46 mouse cellular contexts compared by ENCODE assay signal in the genomic region with DNA sequence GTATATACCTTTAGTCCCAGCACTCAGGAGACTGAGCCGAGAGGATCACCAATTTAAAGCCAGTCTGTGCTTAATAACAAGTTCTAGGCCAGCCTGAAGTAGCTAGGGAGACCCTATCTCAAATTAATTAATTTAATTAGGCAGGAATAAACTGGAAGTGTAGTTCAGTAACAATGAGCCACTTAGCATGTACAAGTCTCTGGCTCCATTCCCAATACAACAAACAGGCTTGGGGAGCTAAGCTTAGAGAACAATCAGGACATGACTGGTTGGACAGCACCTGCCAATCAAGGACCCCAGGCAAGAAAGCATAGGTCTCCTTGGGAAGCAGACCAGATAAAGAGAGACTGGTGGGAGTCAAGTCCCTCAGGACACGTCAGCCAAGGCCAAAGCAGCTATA. TPM values are rescaled to one million over a fixed set of nuclear protein-coding genes. Genes with fewer than 3 reads are reported as not detected.
"Had no signal": no experiment of that assay in that cellular context is flagged by ENCODE, and none has a peak within 500 bp of the region (broad histone marks: within the 10 kb centered on the region; RNA-seq: fewer than 3 reads in every experiment).

No protein-coding gene starts in this region.

- H3K36me3 ChIP-seq: limb, embryonic 10.5 days; limb, embryonic 12.5 days; limb, embryonic 13.5 days; limb, embryonic 15.5 days; liver, embryonic 12.5 days; liver, embryonic 13.5 days; liver, embryonic 15.5 days; lung, embryonic 15.5 days; midbrain, embryonic 10.5 days; midbrain, embryonic 12.5 days; midbrain, embryonic 13.5 days; midbrain, embryonic 15.5 days had no signal

- H3K4me1 ChIP-seq: limb, embryonic 12.5 days; limb, embryonic 13.5 days; limb, embryonic 15.5 days; midbrain, embryonic 13.5 days; midbrain, embryonic 15.5 days had no signal

- H3K4me2 ChIP-seq: limb, embryonic 12.5 days; limb, embryonic 13.5 days; limb, embryonic 15.5 days; liver, embryonic 11.5 days; liver, embryonic 12.5 days; liver, embryonic 13.5 days; liver, embryonic 15.5 days; lung, embryonic 14.5 days; lung, embryonic 15.5 days; midbrain, embryonic 11.5 days; midbrain, embryonic 12.5 days; midbrain, embryonic 13.5 days; midbrain, embryonic 15.5 days had no signal

- ATAC-seq: liver, embryonic 12.5 days; liver, postnatal 0 days; lung, postnatal 0 days; midbrain, embryonic 13.5 days; midbrain, embryonic 15.5 days; midbrain, embryonic 16.5 days had no signal

- H3K9ac ChIP-seq: limb, embryonic 12.5 days; limb, embryonic 13.5 days; limb, embryonic 15.5 days; liver, embryonic 12.5 days; liver, embryonic 13.5 days; liver, embryonic 14.5 days; liver, embryonic 15.5 days; liver, postnatal 0 days; lung, embryonic 14.5 days; lung, embryonic 15.5 days; midbrain, embryonic 12.5 days; midbrain, embryonic 13.5 days; midbrain, embryonic 15.5 days had no signal

- DNase-seq: left cerebral cortex, postnatal 4 days; liver; liver, embryonic 13.5 days; liver, postnatal 0 days; lung, adult 18-20 months; lung, adult 2 months; lung, embryonic 14.5 days; lung, postnatal 10 days; lung, postnatal 14 days; lung, postnatal 36 days; lung, postnatal 4 days; midbrain, embryonic 14.5 days had no signal

- H3K27ac ChIP-seq: limb, embryonic 10.5 days; limb, embryonic 12.5 days; limb, embryonic 13.5 days; limb, embryonic 15.5 days; liver, embryonic 12.5 days; liver, embryonic 13.5 days; liver, embryonic 14.5 days; liver, embryonic 15.5 days; lung, embryonic 15.5 days; macrophage; midbrain, embryonic 10.5 days; midbrain, embryonic 12.5 days; midbrain, embryonic 13.5 days; midbrain, embryonic 15.5 days had no signal

- H3K4me3 ChIP-seq: limb, embryonic 10.5 days; limb, embryonic 12.5 days; limb, embryonic 13.5 days; limb, embryonic 15.5 days; liver, embryonic 12.5 days; liver, embryonic 13.5 days; liver, embryonic 15.5 days; lung, embryonic 15.5 days; megakaryocyte, embryonic 14.5 days; midbrain, embryonic 10.5 days; midbrain, embryonic 12.5 days; midbrain, embryonic 13.5 days; midbrain, embryonic 15.5 days; myocyte had no signal

- H3K9me3 ChIP-seq: limb, embryonic 10.5 days; limb, embryonic 12.5 days; limb, embryonic 13.5 days; limb, embryonic 15.5 days; liver, embryonic 12.5 days; liver, embryonic 13.5 days; liver, embryonic 15.5 days; lung, embryonic 15.5 days; megakaryocyte, embryonic 14.5 days; midbrain, embryonic 10.5 days; midbrain, embryonic 12.5 days; midbrain, embryonic 15.5 days had no signal

- H3K27me3 ChIP-seq: limb, embryonic 12.5 days; limb, embryonic 13.5 days; limb, embryonic 15.5 days; liver, embryonic 13.5 days; liver, embryonic 15.5 days; lung, embryonic 15.5 days; midbrain, embryonic 12.5 days; midbrain, embryonic 13.5 days; midbrain, embryonic 15.5 days had no signal

RNA-seq across cellular contexts. Expression of a gene that starts 6.9 kb away (rescaled TPM):
- total RNA-seq: left cerebral cortex, postnatal 10 days; left cerebral cortex, postnatal 14 days; left cerebral cortex, postnatal 25 days; left cerebral cortex, postnatal 36 days; left cerebral cortex, postnatal 4 days; liver, adult 2 months; megakaryocyte progenitor cell, adult 5-6 weeks; megakaryocyte, adult 5-6 weeks; megakaryocyte-erythroid progenitor cell, adult 5-6 weeks; midbrain, postnatal 0 days; monocyte, adult 5-6 weeks had no signal
- polyA plus RNA-seq: limb, embryonic 10.5 days; limb, embryonic 11.5 days; limb, embryonic 12.5 days; limb, embryonic 13.5 days; limb, embryonic 14.5 days; limb, embryonic 15.5 days; liver, adult 2 months; liver, embryonic 11.5 days; liver, embryonic 12.5 days; liver, embryonic 13.5 days; liver, embryonic 14.5 days; liver, embryonic 15.5 days; liver, embryonic 16.5 days; liver, postnatal 0 days; lung, adult 2 months; lung, embryonic 14.5 days; lung, embryonic 15.5 days; lung, embryonic 16.5 days; lung, postnatal 0 days; macrophage; midbrain, embryonic 10.5 days; midbrain, embryonic 11.5 days; midbrain, embryonic 12.5 days; midbrain, embryonic 13.5 days; midbrain, embryonic 14.5 days; midbrain, embryonic 15.5 days; midbrain, embryonic 16.5 days; midbrain, postnatal 0 days; myocyte; neural tube, embryonic 11.5 days had no signal

RNA-seq across cellular contexts. Expression of a gene that starts 12.2 kb away (rescaled TPM):
- total RNA-seq: megakaryocyte progenitor cell, adult 5-6 weeks; megakaryocyte, adult 5-6 weeks; megakaryocyte-erythroid progenitor cell, adult 5-6 weeks; monocyte, adult 5-6 weeks had no signal
- polyA plus RNA-seq: macrophage had no signal
